Mouse (Mus musculus) frontal cortex, postnatal 10 days (tissue): Measurements from ENCODE around the gene Mthfsd.

ENCODE experiments used
- DNase-seq, 2 experiments: peaks; one replicate each; pipeline ENCODE4 v3.0.0; 2022; ENCODE audit warnings: low spot score in 2 of 2, mixed read lengths in 1 of 2

Mthfsd gene

DNA sequence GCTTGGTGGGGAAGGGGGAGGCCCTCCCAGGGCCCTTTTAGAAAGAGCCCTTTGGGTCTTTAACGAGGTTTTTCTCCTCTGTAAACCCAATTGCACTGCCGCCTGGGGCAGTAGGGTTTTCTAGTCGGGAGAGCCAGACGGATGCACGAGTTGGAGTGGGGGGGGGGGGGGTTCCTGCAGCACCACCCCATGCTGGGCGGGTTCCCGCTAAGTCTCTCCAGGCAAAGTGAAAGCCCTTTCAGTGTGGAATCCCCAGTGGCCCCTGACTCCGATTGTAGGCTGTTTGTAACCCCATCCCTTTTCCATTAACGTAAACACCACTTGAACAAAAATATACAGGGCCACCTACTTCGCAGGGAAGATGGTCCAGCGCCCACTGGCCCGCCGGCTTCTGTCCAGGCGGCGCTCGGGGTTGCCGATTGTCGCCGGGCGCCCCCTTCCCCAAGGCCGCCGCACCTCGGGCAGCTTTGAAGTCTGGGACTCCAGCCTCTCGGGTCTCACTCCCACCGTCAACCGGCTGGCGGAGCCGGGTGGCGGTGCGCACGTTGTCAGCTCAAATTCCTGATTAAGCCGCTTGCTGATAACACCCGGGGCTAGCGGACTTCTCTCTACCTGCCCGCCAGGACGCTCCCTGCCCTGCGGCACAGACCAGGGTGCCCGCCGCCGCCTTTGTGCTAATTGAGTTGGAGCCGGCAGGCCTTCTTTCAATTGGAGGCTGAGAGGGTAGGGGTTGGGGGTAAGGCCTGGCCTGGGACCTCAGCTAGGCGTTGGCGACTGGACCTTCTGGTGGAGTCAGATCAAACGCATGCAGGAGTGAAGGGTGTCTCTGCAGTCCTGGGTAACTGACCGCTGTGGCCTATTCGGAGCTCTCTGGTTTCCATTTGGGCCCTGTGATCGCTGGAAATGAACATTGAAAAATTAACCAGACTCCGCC, 34.8 kb downstream of the Mthfsd start:
- DNase-seq: no peak

DNA sequence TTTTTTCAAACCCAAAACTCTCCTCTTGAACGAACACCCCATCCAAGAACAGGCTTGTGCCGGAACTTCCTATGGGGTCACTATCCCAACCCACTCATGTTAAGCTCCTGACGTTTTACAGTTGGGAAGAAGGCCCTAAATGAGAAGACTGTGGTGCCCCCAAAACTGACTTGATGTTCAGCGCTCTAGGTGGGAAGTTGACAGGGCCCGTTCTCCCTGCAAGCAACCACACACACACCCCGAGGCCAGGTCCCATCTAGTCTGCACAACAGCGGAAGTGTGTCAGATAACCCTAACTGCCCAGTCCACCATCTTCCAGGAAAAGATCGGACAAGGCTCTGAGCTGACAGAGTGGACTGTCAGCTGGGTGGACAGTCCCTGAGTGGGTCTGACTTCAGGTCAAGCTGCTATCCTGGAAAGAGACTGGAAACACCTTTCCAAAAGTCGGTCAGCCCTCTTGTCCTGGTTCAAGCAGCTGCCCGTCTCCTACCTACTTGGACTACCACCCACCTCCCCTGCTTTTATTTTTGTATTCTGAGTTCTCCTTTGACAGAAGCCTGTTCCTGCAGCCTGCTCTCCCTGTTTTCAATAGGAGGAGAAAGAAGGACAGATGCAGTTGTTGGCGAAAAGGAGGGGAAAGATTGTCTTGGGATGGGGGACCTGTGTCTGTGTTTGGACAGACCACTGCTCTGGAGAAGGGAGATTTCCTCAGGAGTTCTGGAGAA, 35.6 kb downstream of the Mthfsd start:
- no peak for DNase-seq

DNA sequence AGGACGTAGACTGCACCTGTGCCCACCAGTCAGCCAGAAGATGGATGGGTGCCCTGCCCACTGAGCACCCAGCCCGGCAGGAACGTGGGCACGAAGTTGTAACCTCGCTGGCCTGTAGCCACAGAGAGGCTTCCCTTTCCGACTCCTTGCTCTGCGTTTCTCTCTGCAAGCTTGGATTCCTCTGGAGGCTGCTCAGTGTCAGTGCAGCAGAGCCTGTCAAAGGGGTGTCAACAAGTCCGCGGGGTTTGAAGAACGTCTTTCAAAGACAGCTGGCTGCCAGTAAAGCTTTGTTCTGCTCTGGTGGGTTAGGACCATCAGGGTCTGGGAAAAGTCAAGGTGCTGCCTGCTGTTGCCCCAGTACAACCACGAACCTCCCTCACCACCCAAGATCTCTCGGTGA, 36.7 kb downstream of the Mthfsd start:
- no peak for DNase-seq

DNA sequence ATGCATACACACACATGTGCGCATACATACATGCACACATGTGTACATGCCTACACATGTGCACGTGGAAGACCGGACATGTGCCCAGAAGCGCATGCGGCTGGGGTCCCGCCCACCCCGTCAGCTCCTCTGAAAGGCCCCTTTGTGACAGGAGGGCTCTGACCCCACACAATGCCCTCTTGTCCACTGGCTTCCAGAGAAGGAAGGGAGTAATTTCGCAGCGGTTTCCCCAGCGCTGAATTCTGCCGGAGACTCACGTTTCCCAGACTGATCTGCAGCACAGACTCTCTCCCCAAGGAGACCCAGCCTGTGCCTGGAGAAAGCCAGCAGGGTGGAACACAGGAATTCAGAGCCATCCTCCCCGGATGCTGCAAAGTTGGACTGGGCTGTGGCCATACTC, 44.5 kb downstream of the Mthfsd start:
- DNase-seq: no peak

DNA sequence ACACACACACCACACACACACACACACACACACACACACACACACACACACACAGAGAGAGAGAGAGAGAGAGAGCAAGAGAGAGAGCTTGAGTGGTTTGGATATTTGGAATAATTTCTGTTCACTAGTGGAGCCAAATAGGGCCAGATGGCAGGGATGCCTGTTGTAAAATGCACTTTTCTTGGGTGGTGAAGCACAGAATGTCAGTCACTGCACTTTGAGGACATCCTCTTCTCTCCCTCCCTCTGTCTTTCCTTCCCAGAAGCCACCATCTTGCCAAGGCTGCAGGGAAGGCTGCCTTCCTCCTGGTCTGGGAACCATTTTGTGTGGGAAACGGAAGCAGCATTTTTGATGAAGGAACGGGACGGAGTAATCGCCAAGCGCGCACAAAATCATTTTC, 45.7 kb downstream of the Mthfsd start:
- no peak for DNase-seq

DNA sequence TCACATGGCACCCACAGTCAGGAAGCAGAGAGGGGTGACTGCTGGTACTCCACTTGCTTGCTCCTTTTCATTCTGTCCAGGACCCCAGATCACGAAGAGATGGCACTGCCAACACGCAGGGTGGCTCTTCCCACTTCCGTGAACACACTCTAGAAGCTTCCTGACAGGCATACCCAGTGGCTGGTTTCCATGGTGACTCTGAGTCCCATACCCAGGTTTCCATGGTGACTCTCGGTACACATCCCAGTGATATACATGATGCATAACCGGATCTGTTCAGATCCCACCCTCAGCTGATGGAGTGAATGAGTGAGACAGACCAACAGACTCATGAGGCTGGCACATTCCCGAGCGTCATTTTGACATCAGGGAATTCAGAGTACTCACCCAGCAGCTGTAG, 49.1 kb downstream of the Mthfsd start:
- peak; percentile 46 to 68 for DNase-seq

DNA sequence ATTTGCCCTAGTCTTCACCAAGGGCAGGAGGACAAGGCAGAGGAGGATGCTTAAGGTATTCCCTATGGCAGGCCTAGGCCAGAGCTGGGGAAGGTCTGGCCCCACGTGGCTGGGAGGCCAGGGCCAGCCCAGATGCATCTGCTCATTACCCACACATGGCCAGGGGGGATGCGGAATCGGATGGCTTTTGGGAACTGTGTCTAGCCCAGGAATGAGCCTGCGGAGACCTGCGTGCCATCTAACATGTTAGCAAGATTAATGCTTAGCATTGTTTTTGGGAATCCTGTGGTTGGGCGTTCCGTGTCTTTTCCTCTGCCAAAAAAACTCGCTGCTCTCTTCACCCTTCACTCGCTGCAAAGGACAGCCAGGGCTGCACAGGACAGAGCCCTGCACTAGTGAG, 50.1 kb downstream of the Mthfsd start:
- DNase-seq: no peak

DNA sequence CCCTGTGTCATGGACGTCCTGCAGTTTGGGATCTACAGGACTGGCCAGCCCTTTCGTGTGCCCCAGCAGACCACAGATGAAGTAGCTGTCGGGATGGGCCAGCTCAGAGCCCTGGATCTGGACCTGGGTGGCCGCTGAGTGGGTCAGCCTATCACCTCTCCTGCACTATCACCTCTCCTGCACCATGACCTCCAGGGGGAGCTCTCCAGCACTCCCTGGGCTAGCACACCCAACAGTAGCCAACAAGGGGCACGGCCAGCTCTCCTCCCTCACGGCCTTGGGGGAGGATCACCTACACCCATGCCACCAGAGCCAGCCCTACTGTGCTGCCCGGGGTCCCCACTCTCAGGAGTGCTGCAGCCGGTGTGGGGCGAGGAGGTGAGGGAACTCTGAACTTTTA, 60.8 kb downstream of the Mthfsd start:
- DNase-seq: no peak

DNA sequence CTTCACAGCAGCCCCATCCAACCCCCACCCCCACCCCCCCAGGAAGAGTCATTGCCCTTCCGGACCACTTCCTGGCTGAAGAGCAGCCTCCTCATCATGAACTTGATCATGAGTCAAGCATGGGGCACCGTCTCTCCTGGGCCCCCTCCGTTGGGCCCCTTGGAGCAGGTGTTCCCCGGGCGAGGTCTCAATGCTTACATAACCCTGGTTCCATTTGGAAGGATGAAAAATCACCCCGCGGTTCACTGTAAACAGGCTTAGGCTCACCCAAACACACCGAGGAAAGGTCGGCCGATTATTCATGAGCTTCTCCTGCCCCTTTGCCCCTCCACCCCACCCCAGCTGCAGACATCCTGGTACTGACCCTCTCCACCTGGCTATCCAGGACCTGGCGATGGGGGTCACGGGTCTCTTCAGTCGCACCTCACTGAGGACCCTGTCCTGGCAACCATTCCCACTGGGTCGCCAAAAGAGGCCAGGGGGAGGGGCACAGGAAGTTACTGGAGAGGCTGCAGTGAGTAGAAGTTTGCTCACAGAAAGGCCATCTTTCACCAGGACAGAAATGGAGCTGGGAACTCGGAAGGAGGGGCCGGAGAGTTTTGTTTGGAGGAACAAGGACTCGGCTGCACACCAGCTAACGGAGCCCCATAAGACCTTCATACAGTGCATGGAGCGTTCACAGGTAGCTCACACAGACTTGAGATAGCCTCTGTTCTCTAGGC, 64.3 kb downstream of the Mthfsd start:
- DNase-seq: no peak
